Mouse (Mus musculus) adrenal gland (tissue): ENCODE measurements at regions not wholly inside any gene's neighbourhood (a gene's known extent, or its start where the extent isn't known, plus 50 kb on each side); places are given as distances from the start of the nearest gene placed in this dataset.
"Not testable (repeated sequence)": the region's sequence is repeated elsewhere in the genome, so short reads cannot be mapped to it uniquely, and the experiment has no call there.

ENCODE experiments used
- intact Hi-C: fragments of 180-260 bp; cut with DNase I; formaldehyde crosslinking; loops from one replicate; pipeline ENCODE4 v1.15.1; 2025

DNA sequence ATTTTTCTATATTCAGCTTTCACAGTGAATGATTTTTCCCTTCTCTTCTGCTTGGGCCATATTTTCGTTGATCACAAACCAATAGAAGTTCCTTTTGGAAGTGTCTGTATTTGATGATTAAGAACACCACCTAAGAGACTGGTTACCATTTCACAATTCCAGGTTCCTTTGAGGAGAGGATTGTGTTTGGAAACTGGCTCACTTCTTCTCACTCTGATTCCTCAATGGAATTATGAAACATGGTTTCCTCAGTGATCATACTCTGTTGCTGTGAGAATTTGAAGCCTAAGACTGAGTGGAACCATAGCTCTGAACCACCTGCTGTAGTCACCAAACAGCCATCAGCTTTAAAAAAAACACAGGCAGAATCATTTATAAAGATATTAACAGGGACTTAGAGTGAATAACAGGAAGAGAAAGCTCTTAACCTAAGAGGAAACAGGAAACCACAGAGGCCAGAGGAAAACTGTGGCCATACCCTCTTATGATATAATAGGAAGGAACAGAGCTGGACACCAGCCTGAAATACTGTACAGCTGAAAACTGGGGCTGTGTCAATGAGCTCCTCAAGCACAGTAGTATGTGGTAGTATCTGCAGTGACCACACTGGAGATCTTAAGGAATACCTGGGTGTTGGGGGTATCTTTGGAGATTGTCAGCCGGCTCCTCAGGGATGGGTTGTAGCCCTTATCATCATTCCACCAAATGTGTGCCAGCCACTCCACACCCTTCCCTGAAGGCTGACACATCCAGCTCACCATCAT, 528.6 kb upstream of the Zfp386 start:
- intact Hi-C loops, result not testable (repeated sequence)

DNA sequence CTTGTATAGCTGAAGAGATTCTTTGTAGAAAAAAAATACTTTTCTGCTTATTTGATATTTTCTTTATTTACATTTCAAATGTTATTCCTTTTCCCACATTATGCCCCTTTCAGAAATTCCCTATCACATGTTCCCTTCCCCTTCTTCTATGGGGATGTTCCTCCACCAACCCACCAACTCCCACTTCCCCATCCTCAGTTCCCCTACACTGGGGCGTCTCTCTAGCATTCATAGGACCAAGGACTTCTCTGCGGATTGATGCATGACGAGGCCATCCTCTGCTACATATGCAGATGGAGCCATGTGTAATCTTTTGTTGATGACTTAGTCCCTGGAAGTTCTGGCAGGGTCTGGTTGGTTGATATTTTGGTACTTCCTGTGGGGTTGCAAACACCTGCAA, 520.5 kb upstream of the Zfp386 start:
- intact Hi-C loops, result no loop called here

DNA sequence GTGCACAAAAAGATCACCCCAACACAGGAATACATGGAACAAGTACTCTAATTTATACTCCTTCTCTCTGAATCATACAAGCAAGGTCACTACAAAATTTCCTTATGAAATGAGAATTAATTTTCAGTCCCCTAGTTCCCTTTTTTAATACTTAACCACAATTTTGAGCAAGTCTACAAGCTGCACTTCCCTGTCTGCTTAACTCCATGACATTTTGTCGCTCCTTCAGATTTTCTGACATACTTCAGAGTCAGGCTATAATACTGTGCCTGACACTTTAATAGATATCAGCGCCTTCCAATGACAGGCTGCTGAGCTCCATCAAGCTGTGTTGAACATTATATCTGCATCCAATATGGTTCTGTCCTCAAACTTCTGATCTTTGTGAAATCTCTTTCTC, 505.0 kb upstream of the Zfp386 start:
- intact Hi-C loops, result no loop called here

DNA sequence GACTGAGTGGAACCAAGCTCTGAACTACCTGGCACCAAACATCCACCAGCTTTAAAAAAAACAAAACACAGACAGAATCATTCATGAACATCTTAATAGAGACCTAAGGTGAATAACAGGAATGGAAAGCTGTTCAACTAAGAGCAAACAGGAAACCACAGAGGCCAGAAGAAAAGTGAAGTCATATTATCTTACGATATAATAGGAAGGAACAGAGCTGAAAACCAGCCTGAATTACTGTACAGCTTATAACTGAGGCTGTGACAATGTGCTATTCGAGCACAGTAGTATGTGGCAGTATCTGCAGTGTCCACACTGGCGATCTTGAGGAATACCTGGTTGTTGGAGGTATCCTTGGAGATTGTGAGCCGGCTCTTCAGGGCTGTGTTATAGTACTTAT, 480.6 kb upstream of the Zfp386 start:
- intact Hi-C loops, result not testable (repeated sequence)

DNA sequence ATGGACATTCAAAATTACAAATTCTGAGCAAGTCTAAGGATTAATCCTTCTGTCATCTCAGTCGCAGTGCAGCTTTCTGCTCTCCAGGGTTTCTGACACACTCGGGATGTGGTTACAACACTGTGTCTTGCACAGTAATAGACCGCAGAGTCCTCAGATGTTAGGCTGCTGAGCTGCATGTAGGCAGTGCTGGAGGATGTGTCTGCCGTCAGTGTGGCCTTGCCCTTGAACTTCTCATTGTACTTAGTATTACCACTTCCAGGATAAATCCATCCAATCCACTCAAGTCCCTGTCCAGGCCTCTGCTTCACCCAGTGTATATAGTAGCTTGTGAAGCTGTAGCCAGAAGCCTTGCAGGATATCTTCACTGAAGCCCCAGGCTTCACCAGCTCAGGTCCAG, 454.5 kb upstream of the Zfp386 start:
- intact Hi-C loops, result not testable (repeated sequence)

DNA sequence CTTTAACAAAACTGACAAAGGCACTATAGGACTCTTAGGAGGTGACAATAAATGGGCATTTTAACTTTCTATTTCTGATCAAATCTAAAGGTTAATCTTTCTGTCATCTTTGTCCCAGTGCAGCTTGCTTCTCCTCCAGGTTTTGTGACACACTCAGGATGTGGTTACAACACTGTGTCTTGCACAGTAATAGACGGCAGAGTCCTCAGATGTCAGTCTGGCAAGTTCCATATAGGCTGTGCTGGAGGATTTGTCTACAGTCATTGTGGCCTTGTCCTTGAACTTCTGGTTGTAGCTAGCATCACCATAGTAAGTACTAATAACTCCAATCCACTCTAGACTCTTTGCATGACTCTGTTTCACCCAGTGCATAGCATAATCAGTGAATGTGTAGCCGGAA, 443.8 kb upstream of the Zfp386 start:
- intact Hi-C loops, result no loop called here

DNA sequence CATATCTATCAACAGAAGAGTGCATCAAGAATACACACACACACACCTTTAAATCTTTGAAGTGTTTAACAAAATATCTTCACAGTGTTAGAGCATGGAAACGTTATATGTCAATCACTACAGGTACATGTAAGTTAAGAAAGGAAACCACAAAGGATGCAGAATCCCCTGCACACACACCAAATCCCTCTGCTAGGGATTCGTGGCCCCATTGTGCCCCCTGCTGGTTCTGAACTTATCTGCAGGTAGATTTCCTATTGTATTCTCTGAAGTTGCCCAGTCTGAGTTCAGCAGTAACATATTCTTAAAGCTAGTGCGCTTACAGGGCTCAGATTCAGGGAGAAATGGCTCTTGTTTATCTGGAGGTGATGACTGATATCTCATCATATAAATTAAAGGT, 442.6 kb upstream of the Zfp386 start:
- intact Hi-C loops, result no loop called here

DNA sequence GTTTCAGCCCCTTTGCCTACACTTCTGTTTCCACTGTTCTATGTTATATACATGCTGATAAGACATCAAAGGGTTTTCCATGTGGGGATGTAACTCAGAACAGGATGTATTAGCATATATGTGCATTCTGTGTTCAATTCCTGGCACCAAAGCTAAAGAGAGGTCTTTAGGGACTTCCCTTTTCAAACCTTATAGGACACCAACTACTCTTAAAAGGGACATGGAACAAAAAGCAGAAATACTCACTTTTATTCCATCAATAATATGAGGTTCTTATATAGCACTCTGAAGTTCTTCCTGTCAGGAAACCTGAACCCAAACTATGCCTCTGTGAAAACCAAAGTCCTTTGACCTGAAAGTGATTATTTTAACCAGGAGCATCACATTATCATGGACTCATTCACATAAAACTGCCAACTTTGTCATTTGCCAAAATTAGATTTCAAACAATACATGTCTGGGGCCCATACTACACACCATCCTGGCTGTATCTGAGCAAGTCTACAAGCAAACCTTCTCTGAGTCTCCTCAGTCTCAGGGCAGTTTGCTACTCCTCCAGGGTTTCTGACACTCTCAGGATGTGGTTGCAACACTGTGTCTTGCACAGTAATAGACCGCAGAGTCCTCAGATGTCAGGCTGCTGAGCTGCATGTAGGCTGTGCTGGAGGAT, 424.8 kb upstream of the Zfp386 start:
- intact Hi-C loops, result not testable (repeated sequence)

DNA sequence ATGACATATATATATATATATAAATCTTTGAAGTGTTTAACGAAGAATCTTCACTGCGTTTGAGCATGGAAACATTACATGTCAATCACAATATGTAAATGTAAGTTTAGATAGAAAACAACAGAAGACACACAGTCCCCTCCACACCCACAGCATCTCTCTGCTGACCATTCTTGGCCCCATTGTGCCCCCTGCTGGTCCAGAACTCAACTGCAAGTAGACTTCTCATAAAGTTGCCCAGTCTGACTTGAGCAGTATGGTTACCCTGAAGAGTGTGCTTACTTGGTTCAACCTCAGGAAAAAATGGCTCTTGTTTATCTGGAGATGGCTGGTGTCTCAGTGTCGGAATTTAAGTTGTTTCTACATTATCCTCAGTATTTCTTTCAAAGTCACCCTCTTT, 423.3 kb upstream of the Zfp386 start:
- intact Hi-C loops, result no loop called here

DNA sequence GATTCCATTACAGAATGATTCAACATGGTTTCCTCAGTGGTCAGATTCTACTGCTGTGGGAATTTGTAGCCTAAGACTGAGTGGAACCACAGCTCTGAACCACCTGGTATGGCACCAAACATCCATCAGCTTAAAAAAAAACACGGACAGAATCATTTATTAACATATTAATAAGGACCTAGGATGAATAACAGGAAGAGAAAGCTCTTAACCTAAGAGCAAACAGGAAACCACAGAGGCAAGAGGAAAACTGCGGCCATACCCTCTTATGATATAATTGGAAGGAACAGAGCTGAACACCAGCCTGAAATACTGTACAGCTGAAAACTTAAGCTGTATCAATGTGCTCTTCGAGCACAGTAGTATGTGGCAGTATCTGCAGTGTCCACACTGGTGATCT, 399.9 kb upstream of the Zfp386 start:
- intact Hi-C loops, result no loop called here

DNA sequence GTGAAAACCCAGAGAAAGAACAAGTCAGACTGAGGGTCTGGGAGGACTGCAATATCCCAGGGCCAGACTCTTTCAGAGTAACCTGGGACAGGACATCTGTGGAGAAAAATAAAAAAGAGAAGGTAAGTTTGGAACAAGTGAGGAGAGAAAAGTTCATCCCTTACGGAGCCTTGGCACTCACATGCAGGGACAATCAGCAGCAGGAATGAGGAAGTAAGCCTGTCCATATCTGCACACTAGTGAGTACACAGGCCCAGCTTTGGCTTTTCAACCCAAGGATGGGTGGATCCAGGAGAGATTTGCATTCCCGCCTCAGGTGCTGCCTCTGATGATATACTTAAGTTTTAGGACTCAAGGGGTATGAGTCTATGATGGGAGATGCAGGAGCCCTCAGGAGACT, 399.4 kb upstream of the Zfp386 start:
- intact Hi-C loops, result not testable (repeated sequence)

DNA sequence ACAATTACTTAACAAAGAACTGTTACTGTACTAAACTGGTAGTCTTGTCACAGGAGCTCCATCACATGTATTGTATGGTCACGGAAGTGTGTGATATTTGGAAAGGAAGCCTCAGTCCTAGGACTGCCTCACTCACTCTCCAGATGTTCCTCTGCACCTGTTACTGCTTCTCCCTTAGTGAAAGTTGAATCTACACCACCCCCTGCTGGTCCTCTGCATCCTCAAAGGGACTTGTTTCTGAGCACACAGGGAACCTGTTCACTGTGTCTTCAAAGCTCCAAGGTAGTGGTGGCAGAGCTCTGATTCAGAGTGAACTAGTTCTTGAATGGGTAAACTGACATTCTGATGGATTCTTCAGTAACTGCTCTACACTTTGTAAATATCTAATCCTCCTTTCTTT, 391.7 kb upstream of the Zfp386 start:
- intact Hi-C loops, result no loop called here

DNA sequence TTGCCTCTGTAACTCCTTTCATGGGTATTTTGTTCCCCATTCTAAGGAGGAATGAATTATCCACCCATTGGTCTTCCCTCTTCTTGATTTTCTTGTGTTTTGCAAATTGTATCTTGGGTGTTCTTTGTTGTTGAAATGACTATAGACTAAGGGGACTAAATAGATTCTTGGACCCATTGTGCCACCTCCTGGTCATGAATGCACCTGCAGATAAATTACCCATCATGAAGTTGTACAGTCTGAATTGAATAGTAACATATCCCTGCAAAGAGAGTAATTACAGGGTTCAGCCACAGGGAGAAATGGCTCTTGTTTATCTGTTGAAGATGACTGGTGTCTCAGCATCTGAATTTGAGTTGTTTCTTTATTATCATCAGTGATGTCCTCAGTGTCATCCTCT, 383.4 kb upstream of the Zfp386 start:
- intact Hi-C loops, result not testable (repeated sequence)

DNA sequence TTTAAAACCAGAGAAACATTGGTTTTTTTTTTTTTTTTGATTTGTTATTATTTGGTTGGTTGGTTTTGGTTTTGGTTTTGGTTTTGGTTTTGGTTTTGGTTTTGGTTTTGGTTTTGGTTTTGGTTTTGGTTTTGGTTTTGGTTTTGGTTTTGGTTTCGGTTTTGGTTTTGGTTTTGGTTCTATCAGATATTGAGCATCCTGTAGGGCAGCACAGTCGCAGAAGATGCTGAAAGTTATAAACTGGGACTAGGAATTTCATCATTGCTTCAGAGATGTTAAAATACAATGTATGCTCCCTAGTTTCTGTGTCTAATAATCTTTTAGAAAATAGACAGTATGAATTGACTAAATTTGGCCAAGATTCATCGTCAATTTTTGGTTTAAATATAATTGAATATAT, 375.8 kb upstream of the Zfp386 start:
- intact Hi-C loops, result not testable (repeated sequence)

DNA sequence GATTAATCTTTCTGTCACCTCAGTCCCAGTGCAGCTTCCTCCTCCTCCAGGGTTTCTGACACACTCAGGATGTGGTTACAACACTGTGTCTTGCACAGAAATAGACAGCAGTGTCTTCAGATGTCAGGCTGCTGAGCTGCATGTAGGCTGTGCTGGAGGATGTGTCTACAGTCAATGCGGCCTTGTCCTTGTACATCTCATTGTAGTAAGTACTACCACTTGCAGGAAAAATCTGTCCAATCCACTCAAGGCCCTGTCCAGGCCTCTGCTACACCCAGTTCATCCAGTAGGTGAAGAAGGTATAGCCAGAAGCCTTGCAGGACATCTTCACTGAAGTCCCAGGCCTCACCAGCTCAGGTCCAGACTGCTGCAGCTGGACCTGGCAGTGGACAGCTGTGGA, 355.7 kb upstream of the Zfp386 start:
- intact Hi-C loops, result no loop called here

DNA sequence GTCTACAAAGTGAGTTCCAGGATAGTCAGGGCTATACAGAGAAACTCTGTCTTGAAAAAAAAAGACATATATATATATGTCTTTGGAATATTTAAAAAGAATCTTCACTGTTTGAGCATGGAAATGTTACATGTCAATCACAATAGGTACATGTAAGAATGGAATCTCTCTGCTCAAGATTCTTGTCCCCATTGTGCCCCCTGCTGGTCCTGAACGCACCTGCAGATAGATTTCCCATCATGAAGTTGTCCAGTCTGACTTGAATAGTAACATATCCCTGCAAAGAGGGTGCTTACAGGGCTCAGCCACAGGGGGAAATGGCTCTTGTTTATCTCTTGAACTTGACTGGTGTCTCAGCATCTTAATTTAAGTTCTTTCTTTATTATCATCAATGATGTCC, 337.7 kb upstream of the Zfp386 start:
- intact Hi-C loops, result loop anchor here (10.0 kb wide), 1 partner anchor 295 kb away; no protein-coding TSS in a partner anchor

DNA sequence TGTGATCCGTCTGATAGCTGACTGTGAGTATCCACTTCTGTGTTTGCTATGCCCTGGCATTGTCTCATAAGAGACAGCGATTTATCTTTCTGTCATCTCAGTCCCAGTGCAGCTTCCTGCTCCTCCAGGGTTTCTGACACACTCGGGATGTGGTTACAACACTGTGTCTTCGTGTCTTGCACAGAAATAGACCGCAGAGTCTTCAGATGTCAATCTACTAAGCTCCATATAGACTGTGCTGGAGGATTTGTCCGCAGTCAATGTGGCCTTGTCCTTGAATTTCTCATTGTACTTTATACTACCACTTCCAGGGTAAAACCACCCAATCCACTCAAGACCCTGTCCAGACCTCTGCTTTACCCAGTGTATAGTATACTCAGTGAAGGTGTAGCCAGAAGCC, 305.5 kb upstream of the Zfp386 start:
- intact Hi-C loops, result not testable (repeated sequence)

DNA sequence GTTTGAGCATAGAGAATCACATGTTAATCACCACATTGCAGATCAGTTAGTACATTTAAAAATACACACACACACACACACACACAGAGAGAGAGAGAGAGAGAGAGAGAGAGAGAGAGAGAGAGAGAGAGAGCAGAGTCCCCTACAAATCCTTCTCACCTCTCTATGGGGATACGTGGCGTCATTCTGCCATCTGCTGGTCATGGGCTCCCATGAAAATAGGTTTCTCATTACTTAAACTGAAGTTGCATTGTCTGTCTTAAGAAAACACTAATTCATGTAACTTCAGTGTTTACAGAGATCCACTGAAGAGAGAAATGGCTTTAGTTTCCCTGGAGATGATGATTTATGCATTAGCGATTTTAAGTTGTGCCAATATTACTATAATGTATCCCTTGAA, 297.9 kb upstream of the Zfp386 start:
- intact Hi-C loops, result not testable (repeated sequence)

DNA sequence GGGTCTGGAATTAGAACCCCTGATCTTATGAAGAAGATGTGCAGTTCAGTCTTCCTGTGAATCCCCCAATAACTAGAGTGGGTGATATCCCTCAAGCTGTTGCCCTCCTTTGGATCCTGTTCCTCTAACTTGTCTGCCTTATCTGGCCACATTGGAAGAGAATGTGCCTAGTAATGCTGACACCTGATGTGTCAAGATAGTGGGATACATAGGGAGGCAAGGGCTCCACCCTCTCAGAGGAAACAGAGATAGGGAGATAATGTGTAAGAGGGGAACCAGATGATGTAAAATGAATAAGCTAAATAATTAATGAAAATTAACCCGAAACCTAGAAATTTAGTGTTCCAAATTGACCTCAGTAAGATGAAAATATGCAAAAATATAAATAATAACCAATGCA, 294.4 kb upstream of the Zfp386 start:
- intact Hi-C loops, result not testable (repeated sequence)

DNA sequence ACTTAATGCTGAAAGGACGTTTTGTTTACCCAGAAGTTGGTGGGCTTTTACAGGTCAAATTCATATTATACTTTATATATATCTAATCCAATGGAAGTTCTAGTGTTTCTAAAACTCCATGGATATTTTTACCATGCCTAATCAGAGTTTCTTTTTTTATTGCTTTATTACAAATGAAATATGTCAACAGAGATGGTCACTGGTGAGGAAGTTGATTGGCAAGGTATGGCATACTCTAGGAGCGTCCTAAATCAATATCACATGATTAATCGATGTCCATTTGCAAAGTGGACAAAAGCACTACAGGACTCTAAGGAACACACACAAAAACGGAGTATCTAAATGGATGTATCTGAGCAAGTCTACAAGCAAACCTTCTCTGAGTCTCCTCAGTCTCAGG, 290.0 kb upstream of the Zfp386 start:
- intact Hi-C loops, result not testable (repeated sequence)

DNA sequence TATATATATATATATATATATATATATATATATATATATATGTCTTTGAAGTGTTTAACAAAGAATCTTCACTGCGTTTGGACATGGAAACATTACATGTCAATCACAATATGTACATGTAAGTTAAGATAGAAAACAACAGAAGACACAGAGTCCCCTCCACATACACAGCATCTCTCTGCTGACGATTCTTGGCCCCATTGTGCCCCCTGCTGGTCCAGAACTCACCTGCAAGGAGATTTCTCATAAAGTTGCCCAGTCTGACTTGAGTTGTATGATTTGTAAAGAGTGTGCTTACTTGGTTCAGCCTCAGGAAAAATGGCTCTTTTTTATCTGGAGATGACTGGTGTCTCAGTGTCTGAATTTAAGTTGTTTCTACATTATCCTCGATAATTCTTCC, 288.5 kb upstream of the Zfp386 start:
- intact Hi-C loops, result not testable (repeated sequence)

DNA sequence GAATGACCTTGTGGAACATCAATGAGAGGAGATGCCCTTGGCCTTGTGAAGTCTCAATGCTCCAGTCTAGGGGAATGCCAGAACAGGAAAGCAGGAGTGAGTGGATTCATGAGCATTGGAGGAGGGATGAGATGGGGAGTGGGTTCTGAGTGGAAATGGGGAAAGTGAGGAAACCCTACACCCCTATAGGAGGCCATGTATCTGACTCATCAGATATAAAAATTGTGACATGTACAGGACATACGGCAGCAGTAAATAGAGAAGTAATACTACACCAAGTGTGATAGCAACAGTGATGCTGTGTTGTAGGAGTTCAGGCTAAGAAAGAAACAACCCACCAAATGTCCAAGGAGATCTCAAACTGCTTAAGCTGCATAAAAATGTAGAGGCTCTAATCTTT, 285.8 kb upstream of the Zfp386 start:
- intact Hi-C loops, result not testable (repeated sequence)

DNA sequence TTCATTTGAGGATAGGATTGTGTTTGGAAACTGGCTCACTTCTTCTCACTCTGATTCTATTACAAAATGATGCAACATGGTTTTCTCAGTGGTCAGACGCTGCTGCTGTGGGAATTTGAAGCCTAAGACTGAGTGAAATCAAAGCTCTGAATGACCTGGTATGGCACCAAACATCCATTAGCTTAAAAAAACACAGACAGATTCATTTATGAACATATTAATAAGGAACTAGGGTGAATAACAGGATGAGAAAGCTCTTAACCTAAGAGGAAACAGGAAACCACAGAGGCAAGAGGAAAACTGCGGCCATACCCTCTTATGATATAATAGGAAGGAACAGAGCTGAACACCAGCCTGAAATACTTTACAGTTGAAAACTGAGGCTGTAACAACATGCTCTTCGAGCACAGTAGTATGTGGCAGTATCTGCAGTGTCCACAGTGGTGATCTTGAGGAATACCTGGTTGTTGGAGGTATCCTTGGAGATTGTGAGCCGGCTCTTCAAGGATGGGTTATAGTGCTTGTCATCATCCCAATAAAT, 282.5 kb upstream of the Zfp386 start:
- intact Hi-C loops, result not testable (repeated sequence)
